Mouse (Mus musculus) stomach, postnatal 0 days (tissue): ENCODE data around the gene Pnrc2.
A peak's percentile ranks its signal among the peaks of the same experiment; 100 is the strongest.

Experiments used
- CTCF ChIP-seq: IDR thresholded peaks from 2 replicates; pipeline ENCODE4 v1.5.1; 2016; ENCODE audit warnings: antibody characterized with exemption, low read depth, mild to moderate bottlenecking, moderate library complexity
- EP300 ChIP-seq: optimal IDR thresholded peaks from 2 replicates; pipeline ENCODE3; 2016; ENCODE audit warnings: antibody characterized with exemption

GRCm38 (mm10) chr4:135855536-135856222 is 18.0 kb downstream of the Pnrc2 start, which contains the start of gene Srsf10:
- TF ChIP-seq CTCF (no peak), EP300 (peak; percentile 98)
